Mouse (Mus musculus) midbrain, embryonic 14.5 days (tissue): Measurements from ENCODE around the gene Gpbar1. TPM values are rescaled to one million over a fixed set of nuclear protein-coding genes. Genes with fewer than 3 reads are reported as not detected.

ENCODE experiments used
- ATAC-seq: fragments of 200-750 bp; cut with Nextera tagmentation; 2 replicates; pipeline ENCODE4 v1.8.0; 2017; ENCODE audit warnings: moderate number of reproducible peaks, moderate library complexity; ENCODE audit not compliant: low FRiP score, low TSS enrichment
- DNase-seq: peaks from one replicate; pipeline ENCODE4 v3.0.0-alpha.2; 2015
- H3K27ac ChIP-seq: fragments of 300-500 bp; sonication (generic); replicated peaks from 2 replicates; pipeline ENCODE4 v1.5.1; 2014; ENCODE audit warnings: mild to moderate bottlenecking, low read depth, low read length, moderate library complexity
- H3K27me3 ChIP-seq: fragments of 300-500 bp; sonication (generic); 2 replicates; pipeline ENCODE4 v1.6.1; 2014; ENCODE audit warnings: low read length, control low read depth, mixed read lengths; ENCODE audit not compliant: control insufficient read depth, insufficient read depth
- H3K36me3 ChIP-seq: fragments of 300-500 bp; sonication (generic); 2 replicates; pipeline ENCODE4 v1.6.1; 2014; ENCODE audit warnings: low read length, control low read depth; ENCODE audit not compliant: control insufficient read depth, insufficient read depth
- H3K4me1 ChIP-seq: fragments of 300-500 bp; sonication (generic); 2 replicates; pipeline ENCODE4 v1.6.1; 2014; ENCODE audit warnings: mild to moderate bottlenecking, antibody characterized with exemption, low read length, control low read depth; ENCODE audit not compliant: control insufficient read depth, insufficient read depth
- H3K4me2 ChIP-seq: fragments of 300-500 bp; sonication (generic); 2 replicates; pipeline ENCODE4 v1.6.1; 2014; ENCODE audit warnings: mild to moderate bottlenecking, low read length, moderate library complexity
- H3K4me3 ChIP-seq: fragments of 300-500 bp; sonication (generic); replicated peaks from 2 replicates; pipeline ENCODE4 v1.5.1; 2014; ENCODE audit warnings: low read depth, low read length
- H3K9ac ChIP-seq: fragments of 300-500 bp; sonication (generic); replicated peaks from 2 replicates; pipeline ENCODE4 v1.6.1; 2014; ENCODE audit warnings: mild to moderate bottlenecking, low read length, moderate library complexity
- H3K9me3 ChIP-seq: fragments of 300-500 bp; sonication (generic); 2 replicates; pipeline ENCODE4 v1.6.1; 2016; ENCODE audit warnings: low read length, control low read depth, mixed read lengths; ENCODE audit not compliant: control insufficient read depth
- WGBS: fragments of 180-500 bp; shearing (Covaris S2); extraction: QIAGEN DNeasy Blood & Tissue Kit; methylation state at CpG from one replicate; pipeline ENCODE4 v1.1.7; 2014; 5-methylcytosine and 5-hydroxymethylcytosine counted together
- polyA plus RNA-seq: library from polyadenylated mRNA; unstranded; fragments of >200 nt; fragmentation: Nextera tagmentation; extraction: Ambion mirVana; gene quantifications from 2 replicates; pipeline ENCODE4 v1.2.1, GENCODE M21; 2014

Gene Gpbar1
- polyA plus RNA-seq, 1 experiment from 2014 or later = 0.39 TPM

DNA sequence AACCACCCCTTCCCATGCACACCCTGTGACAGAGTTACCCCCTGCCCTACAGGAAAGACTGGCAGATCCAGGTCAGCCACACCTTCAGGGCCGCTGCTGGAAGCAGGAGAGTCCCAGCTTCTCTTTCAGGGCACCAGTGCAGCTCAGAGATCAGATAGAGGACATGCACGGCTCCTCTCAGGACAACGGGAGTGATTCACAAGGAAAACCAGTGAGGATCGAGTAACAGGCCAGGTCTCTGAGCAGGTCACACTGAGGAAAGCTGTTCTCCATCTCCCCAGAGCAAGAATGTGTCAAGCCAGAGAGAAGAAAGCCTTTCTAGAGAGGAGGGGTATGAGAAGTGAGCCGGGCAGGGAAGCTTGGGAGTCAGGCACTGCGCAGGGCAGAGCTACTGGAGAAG lies 18.1 kb downstream of the Gpbar1 start:
- H3K9me3 ChIP-seq = no peaks in the 10 kb centered on the region
- H3K27ac ChIP-seq = peak overlapping the region; percentile 73; the same call in 1 of the 2 replicates
- ATAC-seq (no peak), DNase-seq (no peak)
- H3K4me3 ChIP-seq = no peak overlapping the region
- WGBS = 71% methylated on average over 6 of the region's 6 CpGs
- no peak overlapping the region; the same call in 1 of the 2 replicates for H3K9ac ChIP-seq
- H3K4me2 ChIP-seq = no peak overlapping the region
- no peaks in the 10 kb centered on the region for H3K27me3 ChIP-seq
- 0 out of 2 replicates have a peak, but pooled peaks cover 5% of the 10 kb centered on the region for H3K36me3 ChIP-seq
- peaks cover 15% of the 10 kb centered on the region for H3K4me1 ChIP-seq

DNA sequence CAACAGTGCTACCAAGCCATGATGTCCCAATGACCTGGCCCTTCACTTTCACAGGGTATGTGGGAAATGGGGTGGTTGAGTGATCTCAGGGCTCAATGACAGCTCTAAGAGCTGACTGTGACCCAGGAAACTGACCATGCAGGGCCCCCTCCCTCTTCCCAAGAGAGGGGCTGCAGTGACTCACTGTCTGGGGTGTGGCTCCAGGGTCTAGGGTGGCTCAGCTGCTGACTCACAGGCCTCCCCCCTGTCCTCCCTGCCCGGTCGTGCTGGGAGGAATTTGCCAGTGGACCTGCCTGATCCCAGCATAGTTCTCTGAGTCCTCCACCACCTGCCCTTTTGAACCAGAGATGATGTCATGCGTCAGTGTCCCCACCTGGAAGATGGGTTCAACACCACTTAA lies 18.9 kb downstream of the Gpbar1 start:
- Histone ChIP-seq H3K9me3 (no peaks in the 10 kb centered on the region), H3K9ac (no peak overlapping the region), H3K27me3 (no peaks in the 10 kb centered on the region), H3K4me1 (peaks cover 15% of the 10 kb centered on the region), H3K36me3 (0 out of 2 replicates have a peak, but pooled peaks cover 4% of the 10 kb centered on the region), H3K27ac (no peak overlapping the region), H3K4me3 (no peak overlapping the region), H3K4me2 (no peak overlapping the region)
- DNase-seq (no peak), ATAC-seq (no peak)
- WGBS = 80% methylated on average over 3 of the region's 3 CpGs

DNA sequence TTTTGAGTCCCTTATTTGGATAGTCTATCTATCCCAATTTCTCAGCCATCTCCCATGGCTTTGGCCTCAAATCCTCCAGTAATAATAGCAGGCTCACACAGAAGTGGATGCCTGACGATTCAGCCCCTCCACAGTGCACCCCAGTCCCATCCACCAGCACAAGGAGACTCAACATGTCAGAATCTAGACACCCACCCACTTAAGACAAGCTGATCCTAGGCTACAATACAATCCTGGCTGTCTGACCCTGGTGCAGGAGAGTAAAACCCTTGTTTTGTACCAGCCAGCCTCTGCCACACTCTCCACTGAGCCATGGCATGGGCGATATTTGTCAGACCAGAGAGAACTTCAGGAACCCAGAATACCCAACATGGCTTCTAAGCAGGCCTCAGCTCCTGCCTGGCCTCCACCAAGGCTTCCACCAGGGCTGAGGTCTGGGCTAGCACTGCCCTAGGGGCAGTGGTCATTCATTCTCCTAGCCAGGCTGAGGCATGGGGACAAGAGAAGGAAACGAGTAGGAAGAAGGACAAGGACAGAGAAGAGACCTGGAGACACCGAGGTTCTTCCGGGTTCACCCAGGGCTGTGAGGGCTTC lies 19.9 kb downstream of the Gpbar1 start:
- Histone ChIP-seq H3K27ac (no peak overlapping the region), H3K9me3 (no peaks in the 10 kb centered on the region), H3K4me1 (peaks cover 15% of the 10 kb centered on the region), H3K4me2 (no peak overlapping the region), H3K9ac (no peak overlapping the region), H3K27me3 (no peaks in the 10 kb centered on the region; the same call in 1 of the 2 replicates), H3K36me3 (0 out of 2 replicates have a peak, but pooled peaks cover 2% of the 10 kb centered on the region), H3K4me3 (no peak overlapping the region)
- DNase-seq (no peak), ATAC-seq (no peak)
- 82% methylated on average over 5 of the region's 5 CpGs for WGBS

DNA sequence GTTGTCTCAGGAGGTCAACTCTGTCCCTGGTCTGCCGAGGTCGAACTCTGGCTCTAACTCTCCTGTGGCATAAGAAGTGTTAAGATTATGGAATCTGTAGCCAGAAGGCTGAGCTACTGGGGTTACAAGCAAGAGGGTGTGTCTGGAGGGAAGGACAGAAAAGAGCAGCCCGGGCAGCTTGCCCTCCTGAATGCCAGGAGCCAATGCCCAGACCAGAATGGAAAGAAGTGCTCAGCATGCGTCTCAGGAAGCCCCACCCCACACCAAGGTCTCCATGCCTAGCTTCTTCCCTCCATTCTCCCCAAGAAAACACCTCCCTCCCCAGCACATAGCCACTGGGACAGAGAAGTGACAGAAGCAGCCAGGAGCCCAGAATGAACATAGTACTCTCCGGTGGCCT lies 20.6 kb downstream of the Gpbar1 start:
- 73% methylated on average over 5 of the region's 5 CpGs for WGBS
- no peak for ATAC-seq

DNA sequence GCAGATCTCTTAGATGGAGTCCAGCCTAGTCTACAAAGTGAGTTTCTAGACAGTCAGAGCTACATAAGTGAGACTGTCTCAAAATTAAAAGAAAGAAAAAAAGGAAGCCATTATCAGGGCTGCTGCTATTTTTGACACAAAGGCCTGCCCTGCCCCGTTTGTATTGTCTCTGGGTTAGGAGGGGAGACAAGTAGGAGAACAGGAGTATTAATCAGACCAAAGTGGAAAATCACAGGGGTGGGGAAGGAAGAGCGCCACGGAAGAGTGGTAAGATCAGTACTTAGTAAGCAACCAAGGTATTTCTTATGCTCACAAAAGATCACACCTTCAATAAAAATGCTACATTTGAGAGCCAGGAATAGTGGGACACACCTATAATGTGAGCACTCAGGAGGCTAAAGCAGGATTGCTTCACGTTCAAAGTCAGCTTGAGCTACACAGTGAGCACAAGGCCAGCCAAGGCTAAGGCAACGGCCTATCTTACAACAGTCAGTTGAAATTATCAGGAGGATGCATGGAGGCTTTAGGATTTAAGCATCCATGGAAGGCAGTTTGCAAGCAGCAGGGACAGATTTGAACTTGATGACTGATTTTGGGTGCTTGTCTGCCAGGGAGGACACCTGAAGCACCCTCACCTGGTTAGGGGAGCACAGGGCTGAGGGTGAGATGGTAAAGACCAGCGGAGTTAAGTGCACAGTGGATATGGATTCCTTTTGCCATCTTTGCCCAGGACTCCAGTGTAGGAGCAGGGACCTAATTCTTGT lies 22.2 kb downstream of the Gpbar1 start:
- ATAC-seq = no peak
- no peaks in the 10 kb centered on the region for H3K36me3 ChIP-seq
- H3K4me1 ChIP-seq = peaks cover 13% of the 10 kb centered on the region
- no peak overlapping the region for H3K4me3 ChIP-seq
- 92% methylated on average over 6 of the region's 6 CpGs for whole genome bisulfite sequencing
- no peak for DNase-seq
- no peaks in the 10 kb centered on the region for H3K9me3 ChIP-seq
- H3K4me2 ChIP-seq = no peak overlapping the region
- H3K27me3 ChIP-seq = peaks cover 15% of the 10 kb centered on the region
- H3K9ac ChIP-seq = no peak overlapping the region
- no peak overlapping the region for H3K27ac ChIP-seq

More for the DNA sequence above, 20.6 kb downstream of the Gpbar1 start:
- H3K27ac ChIP-seq = no peak overlapping the region
- H3K4me1 ChIP-seq = peaks cover 21% of the 10 kb centered on the region
- H3K27me3 ChIP-seq = peaks cover 7% of the 10 kb centered on the region; the same call in 1 of the 2 replicates
- no peak overlapping the region for H3K4me2 ChIP-seq
- H3K36me3 ChIP-seq = 0 out of 2 replicates have a peak, but pooled peaks cover 2% of the 10 kb centered on the region
- H3K9ac ChIP-seq = no peak overlapping the region
- no peak overlapping the region for H3K4me3 ChIP-seq
- no peak for DNase-seq
- H3K9me3 ChIP-seq = no peaks in the 10 kb centered on the region

DNA sequence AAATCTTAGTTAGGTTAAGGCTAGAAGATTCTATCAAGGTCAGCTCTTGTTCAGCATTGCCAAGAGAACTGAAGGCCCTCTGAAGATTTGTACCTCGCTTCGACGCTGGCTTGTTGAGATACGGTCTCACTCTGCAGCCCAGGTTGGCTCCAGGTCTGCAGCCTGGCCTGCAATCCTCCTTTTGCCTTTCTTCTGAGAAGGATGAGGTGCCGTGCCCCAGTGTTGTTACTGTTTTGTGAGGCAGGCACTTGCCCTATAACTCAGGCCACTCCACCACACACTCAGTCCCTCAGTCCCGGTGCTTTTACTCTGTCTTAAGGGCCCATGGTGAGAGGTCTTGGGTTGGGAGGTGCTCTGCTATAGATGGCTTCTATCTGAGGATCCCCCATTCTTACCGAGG lies 23.9 kb downstream of the Gpbar1 start:
- ATAC-seq (no peak), DNase-seq (no peak)
- H3K4me3 ChIP-seq = no peak overlapping the region
- no peaks in the 10 kb centered on the region for H3K36me3 ChIP-seq
- no peak overlapping the region for H3K27ac ChIP-seq
- H3K4me1 ChIP-seq = peaks cover 6% of the 10 kb centered on the region; the same call in 1 of the 2 replicates
- H3K9me3 ChIP-seq = no peaks in the 10 kb centered on the region
- H3K9ac ChIP-seq = no peak overlapping the region
- WGBS = 90% methylated on average over 7 of the region's 7 CpGs
- H3K4me2 ChIP-seq = no peak overlapping the region
- peaks cover 15% of the 10 kb centered on the region for H3K27me3 ChIP-seq

DNA sequence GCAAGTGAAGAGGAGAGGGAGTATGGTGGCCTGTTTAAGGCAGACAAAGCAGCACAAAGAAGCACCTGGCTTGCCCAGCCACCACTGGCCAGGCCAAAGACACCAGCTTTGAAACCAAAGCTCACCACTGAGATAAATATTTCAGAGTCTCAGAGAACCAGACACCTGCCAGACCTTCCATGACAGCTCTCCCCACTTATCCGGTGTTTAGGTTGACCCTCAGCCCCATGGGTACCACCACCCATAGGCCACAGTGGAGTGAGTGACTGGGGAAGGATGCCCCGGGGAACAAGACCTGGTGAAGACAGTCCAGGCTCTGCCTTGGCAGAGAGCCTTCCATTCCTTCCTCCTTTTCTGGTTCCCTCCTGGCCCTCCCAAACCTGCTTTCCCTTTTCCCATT lies 24.5 kb downstream of the Gpbar1 start:
- peaks cover 6% of the 10 kb centered on the region; the same call in 1 of the 2 replicates for H3K4me1 ChIP-seq
- no peak overlapping the region for H3K4me3 ChIP-seq
- H3K27me3 ChIP-seq = peaks cover 15% of the 10 kb centered on the region
- H3K36me3 ChIP-seq = no peaks in the 10 kb centered on the region
- H3K9ac ChIP-seq = no peak overlapping the region
- ATAC-seq (no peak), DNase-seq (no peak)
- H3K9me3 ChIP-seq = no peaks in the 10 kb centered on the region
- no peak overlapping the region for H3K4me2 ChIP-seq
- H3K27ac ChIP-seq = no peak overlapping the region
- 88% methylated on average over 2 of the region's 2 CpGs for WGBS

DNA sequence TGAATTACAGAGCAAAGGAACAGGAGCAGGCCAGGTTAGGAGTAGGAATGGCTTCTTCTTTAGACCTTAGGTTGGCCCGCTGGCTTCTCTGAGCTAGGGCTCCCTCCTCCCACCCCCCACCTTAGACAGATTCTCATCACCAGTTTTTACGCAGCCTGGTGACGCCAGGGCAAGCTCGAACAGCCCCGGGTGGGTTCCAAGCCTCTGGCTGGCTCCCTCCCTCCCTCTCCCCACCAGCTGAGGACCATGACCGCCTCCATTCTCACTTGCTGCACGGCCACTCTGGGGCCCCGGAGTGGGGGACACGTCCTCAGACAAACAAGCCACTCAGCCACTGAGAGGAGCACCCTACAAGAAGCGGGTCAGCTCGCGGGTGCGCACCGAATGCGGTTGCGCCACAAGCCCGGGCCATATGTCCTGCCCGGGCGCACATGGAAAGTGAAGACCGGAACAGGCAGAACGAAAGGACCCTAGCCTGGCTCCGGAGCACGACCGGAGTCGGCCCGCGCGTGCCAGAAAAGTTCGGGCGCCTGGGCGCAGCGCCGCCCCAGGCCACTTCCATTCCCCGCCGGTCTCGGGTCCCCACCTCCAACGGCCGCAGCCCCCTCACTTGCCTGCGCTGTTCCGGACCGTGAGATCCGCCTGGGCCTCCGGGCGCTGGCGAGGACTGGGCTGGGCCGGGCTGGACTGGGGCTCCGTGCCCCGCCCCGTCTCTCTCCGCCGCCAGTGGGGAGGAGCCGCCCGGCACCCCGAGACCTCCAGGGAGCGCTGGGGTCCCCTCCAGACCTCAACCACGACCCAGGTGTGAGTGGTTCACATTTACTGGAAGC lies 25.4 kb downstream of the Gpbar1 start:
- no peak overlapping the region for H3K27ac ChIP-seq
- H3K4me1 ChIP-seq = peaks cover 6% of the 10 kb centered on the region; the same call in 1 of the 2 replicates
- H3K36me3 ChIP-seq = no peaks in the 10 kb centered on the region
- DNase-seq (peak; percentile 42), ATAC-seq (peak; percentile 55)
- H3K27me3 ChIP-seq = peaks cover 15% of the 10 kb centered on the region
- H3K4me2 ChIP-seq = peak overlapping the region; percentile 66
- no peaks in the 10 kb centered on the region for H3K9me3 ChIP-seq
- under 1% methylated on average over 56 of the region's 56 CpGs for WGBS
- peak overlapping the region; percentile 37 for H3K4me3 ChIP-seq
- 0 out of 2 replicates have a peak overlapping the region, but pooled peaks have one; percentile 23 for H3K9ac ChIP-seq
